Mouse (Mus musculus) brain, embryonic 14.5 days (tissue): ENCODE measurements at regions not wholly inside any gene's neighbourhood (a gene's known extent, or its start where the extent isn't known, plus 50 kb on each side); places are given as distances from the start of the nearest gene placed in this dataset.

Source experiments
- CTCF ChIP-seq: fragments of 200-500 bp; IDR thresholded peaks from 2 replicates; pipeline ENCODE4 v1.5.1; 2012; ENCODE audit warnings: inconsistent platforms, mild to moderate bottlenecking, moderate library complexity, borderline replicate concordance; ENCODE audit not compliant: insufficient read depth, insufficient read length; ENCODE audit errors: extremely low read depth
- POLR2A ChIP-seq: fragments of 200-500 bp; IDR thresholded peaks from 2 replicates; pipeline ENCODE4 v1.6.1; 2012; ENCODE audit warnings: mild to moderate bottlenecking, inconsistent platforms, borderline replicate concordance; ENCODE audit not compliant: poor library complexity, insufficient read depth, insufficient read length, severe bottlenecking; ENCODE audit errors: extremely low read depth

DNA sequence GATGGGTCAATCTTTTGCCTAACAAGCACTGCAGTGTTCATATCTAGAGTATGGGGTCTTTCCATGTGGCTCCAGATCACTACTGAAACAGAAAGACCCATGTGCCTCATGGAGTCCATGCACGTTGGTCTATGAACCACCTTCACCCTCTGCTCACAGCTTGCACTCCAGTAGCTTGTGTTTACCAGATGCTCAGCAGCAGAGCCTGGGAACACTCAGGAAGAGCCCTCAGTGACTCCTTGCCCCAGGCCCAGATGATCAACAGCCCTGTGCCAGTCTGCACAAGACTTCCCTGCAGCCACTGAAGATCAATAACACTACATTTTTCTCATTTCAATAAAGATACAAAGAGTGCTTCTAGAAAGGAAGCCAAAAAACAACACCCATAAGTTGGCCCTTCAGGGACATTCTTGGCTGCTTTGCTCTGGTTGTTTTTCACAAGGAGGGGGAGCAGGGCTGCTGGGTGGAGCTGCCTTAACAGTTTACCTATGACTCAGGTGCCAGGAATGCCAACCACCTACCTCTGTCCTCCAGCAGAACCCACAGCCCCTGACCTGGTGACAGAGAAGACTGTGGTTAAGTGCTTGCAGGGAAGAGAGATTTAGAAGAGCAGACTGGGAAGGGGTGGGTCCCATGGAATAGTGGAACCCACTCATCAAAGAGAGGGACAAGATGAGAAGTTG is 74.7 kb upstream of the Tmprss2 start:
- TF ChIP-seq POLR2A, result no peak
- no peak for TF ChIP-seq CTCF
